Mouse (Mus musculus): Measurements from ENCODE around the gene Cox7a1. TPM values are rescaled to one million over a fixed set of nuclear protein-coding genes. Genes with fewer than 3 reads are reported as not detected.
A peak's percentile ranks its signal among the peaks of the same experiment; 100 is the strongest.

Cox7a1 gene
- 330 and 354 TPM in 2 replicates for polyA plus RNA-seq (2015; fragmentation: Nextera tagmentation; extraction: Ambion mirVana)

- no peaks in the 10 kb centered on the region for H3K27me3 ChIP-seq (replicated peaks)
- H3K27ac ChIP-seq (replicated peaks), result peak within 1 kb of the TSS; percentile 48
- ATAC-seq (ENCODE audit: extremely low read depth, insufficient number of reproducible peaks, low FRiP score, low TSS enrichment), result peak; percentile 79
- no peaks in the 10 kb centered on the region for H3K9me3 ChIP-seq
- peak within 1 kb of the TSS; percentile 81 for H3K9ac ChIP-seq
- H3K4me2 ChIP-seq, result peak within 1 kb of the TSS; percentile 69
- peaks cover 43% of the 10 kb centered on the region for H3K36me3 ChIP-seq
- peak within 1 kb of the TSS; percentile 53 for H3K4me3 ChIP-seq
- WGBS, result under 1% methylated on average over 11 of the region's 11 CpGs
- peaks cover 11% of the 10 kb centered on the region for H3K4me1 ChIP-seq
These were observed at the start of gene Cox7a1 for GRCm38 (mm10) chr7:30183879-30184289. TSS of gene Cox7a1 (plus strand) at chr7:30184144.

GRCm38 (mm10) chr7:30136826-30137225 lies 47.1 kb upstream of the Cox7a1 start:
- Histone ChIP-seq H3K27ac (replicated peaks) (no peak overlapping the region), H3K4me3 (no peak overlapping the region), H3K4me1 (no peaks in the 10 kb centered on the region), H3K9ac (no peak overlapping the region), H3K4me2 (no peak overlapping the region), H3K9me3 (peaks cover 11% of the 10 kb centered on the region; the same call in 1 of the 2 replicates), H3K36me3 (peaks cover 92% of the 10 kb centered on the region), H3K27me3 (replicated peaks) (no peaks in the 10 kb centered on the region)
- ATAC-seq (ENCODE audit: extremely low read depth, insufficient number of reproducible peaks, low FRiP score, low TSS enrichment), result no peak
- 83% methylated on average over 10 of the region's 10 CpGs for WGBS

- ATAC-seq (ENCODE audit: extremely low read depth, insufficient number of reproducible peaks, low FRiP score, low TSS enrichment), result no peak
- WGBS, result 17% methylated on average over 8 of the region's 8 CpGs
- Histone ChIP-seq H3K36me3 (peaks cover 58% of the 10 kb centered on the region), H3K27ac (replicated peaks) (peak overlapping the region; percentile 29; the same call in 1 of the 2 replicates), H3K4me1 (no peaks in the 10 kb centered on the region), H3K27me3 (replicated peaks) (no peaks in the 10 kb centered on the region), H3K4me2 (peak overlapping the region; percentile 75), H3K4me3 (peak overlapping the region; percentile 71), H3K9me3 (peaks cover 14% of the 10 kb centered on the region; the same call in 1 of the 2 replicates), H3K9ac (peak overlapping the region; percentile 89)
These were observed 40.8 kb upstream of the Cox7a1 start for GRCm38 (mm10) chr7:30143170-30143554.

- Histone ChIP-seq H3K27ac (replicated peaks) (peak overlapping the region; percentile 83), H3K36me3 (peaks cover 58% of the 10 kb centered on the region), H3K4me2 (peak overlapping the region; percentile 75), H3K4me3 (peak overlapping the region; percentile 71), H3K4me1 (no peaks in the 10 kb centered on the region), H3K9ac (peak overlapping the region; percentile 89), H3K9me3 (peaks cover 18% of the 10 kb centered on the region; the same call in 1 of the 2 replicates), H3K27me3 (replicated peaks) (no peaks in the 10 kb centered on the region)
- peak; percentile 81 for ATAC-seq (ENCODE audit: extremely low read depth, insufficient number of reproducible peaks, low FRiP score, low TSS enrichment)
- 3% methylated on average over 35 of the region's 35 CpGs for WGBS
These were observed 40.3 kb upstream of the Cox7a1 start for GRCm38 (mm10) chr7:30143555-30144209.

- peaks cover 51% of the 10 kb centered on the region for H3K9me3 ChIP-seq
- H3K27ac ChIP-seq (replicated peaks), result no peak overlapping the region
- H3K4me2 ChIP-seq, result no peak overlapping the region
- no peak overlapping the region for H3K4me3 ChIP-seq
- no peaks in the 10 kb centered on the region for H3K27me3 ChIP-seq (replicated peaks)
- no peak for ATAC-seq (ENCODE audit: extremely low read depth, insufficient number of reproducible peaks, low FRiP score, low TSS enrichment)
- H3K4me1 ChIP-seq, result no peaks in the 10 kb centered on the region
- peaks cover 65% of the 10 kb centered on the region for H3K36me3 ChIP-seq
- 90% methylated on average over 5 of the region's 5 CpGs for WGBS
- no peak overlapping the region for H3K9ac ChIP-seq
These were observed 36.9 kb upstream of the Cox7a1 start for GRCm38 (mm10) chr7:30147011-30147410.

GRCm38 (mm10) chr7:30154040-30154439 lies 29.9 kb upstream of the Cox7a1 start:
- H3K4me1 ChIP-seq, result no peaks in the 10 kb centered on the region
- WGBS, result 94% methylated on average over 1 of the region's 1 CpGs
- no peak overlapping the region for H3K9ac ChIP-seq
- H3K9me3 ChIP-seq, result peaks cover 97% of the 10 kb centered on the region
- H3K36me3 ChIP-seq, result peaks cover 98% of the 10 kb centered on the region
- no peaks in the 10 kb centered on the region for H3K27me3 ChIP-seq (replicated peaks)
- ATAC-seq (ENCODE audit: extremely low read depth, insufficient number of reproducible peaks, low FRiP score, low TSS enrichment), result no peak
- H3K4me3 ChIP-seq, result no peak overlapping the region
- H3K27ac ChIP-seq (replicated peaks), result no peak overlapping the region
- H3K4me2 ChIP-seq, result no peak overlapping the region

- H3K4me3 ChIP-seq, result no peak overlapping the region
- H3K27ac ChIP-seq (replicated peaks), result no peak overlapping the region
- H3K9me3 ChIP-seq, result peaks cover 93% of the 10 kb centered on the region
- H3K27me3 ChIP-seq (replicated peaks), result no peaks in the 10 kb centered on the region
- H3K4me1 ChIP-seq, result no peaks in the 10 kb centered on the region
- no peak overlapping the region for H3K9ac ChIP-seq
- peaks cover 97% of the 10 kb centered on the region for H3K36me3 ChIP-seq
- WGBS, result 94% methylated on average over 3 of the region's 3 CpGs
- ATAC-seq (ENCODE audit: extremely low read depth, insufficient number of reproducible peaks, low FRiP score, low TSS enrichment), result no peak
- H3K4me2 ChIP-seq, result no peak overlapping the region
These were observed 28.4 kb upstream of the Cox7a1 start for GRCm38 (mm10) chr7:30155507-30155906.

- H3K4me1 ChIP-seq, result peaks cover 13% of the 10 kb centered on the region
- 91% methylated on average over 5 of the region's 5 CpGs for WGBS
- no peaks in the 10 kb centered on the region for H3K27me3 ChIP-seq (replicated peaks)
- H3K4me2 ChIP-seq, result no peak overlapping the region
- no peak overlapping the region for H3K27ac ChIP-seq (replicated peaks)
- H3K9me3 ChIP-seq, result peaks cover 68% of the 10 kb centered on the region
- no peak for ATAC-seq (ENCODE audit: extremely low read depth, insufficient number of reproducible peaks, low FRiP score, low TSS enrichment)
- H3K4me3 ChIP-seq, result no peak overlapping the region
- peaks cover 93% of the 10 kb centered on the region for H3K36me3 ChIP-seq
- H3K9ac ChIP-seq, result no peak overlapping the region
These were observed 20.8 kb upstream of the Cox7a1 start for GRCm38 (mm10) chr7:30163113-30163512.

GRCm38 (mm10) chr7:30164745-30165144 lies 19.2 kb upstream of the Cox7a1 start:
- Histone ChIP-seq H3K9me3 (peaks cover 53% of the 10 kb centered on the region), H3K27me3 (replicated peaks) (no peaks in the 10 kb centered on the region), H3K4me3 (no peak overlapping the region), H3K9ac (no peak overlapping the region), H3K36me3 (peaks cover 76% of the 10 kb centered on the region), H3K4me2 (no peak overlapping the region), H3K4me1 (peaks cover 19% of the 10 kb centered on the region), H3K27ac (replicated peaks) (no peak overlapping the region)
- no peak for ATAC-seq (ENCODE audit: extremely low read depth, insufficient number of reproducible peaks, low FRiP score, low TSS enrichment)
- 95% methylated on average over 2 of the region's 2 CpGs for WGBS

- peak overlapping the region; percentile 69 for H3K4me3 ChIP-seq
- WGBS, result 2% methylated on average over 21 of the region's 21 CpGs
- H3K27ac ChIP-seq (replicated peaks), result peak overlapping the region; percentile 88
- peaks cover 13% of the 10 kb centered on the region; the same call in 1 of the 2 replicates for H3K9me3 ChIP-seq
- peak overlapping the region; percentile 92 for H3K9ac ChIP-seq
- H3K36me3 ChIP-seq, result peaks cover 42% of the 10 kb centered on the region
- H3K4me1 ChIP-seq, result peaks cover 28% of the 10 kb centered on the region
- no peaks in the 10 kb centered on the region for H3K27me3 ChIP-seq (replicated peaks)
- H3K4me2 ChIP-seq, result peak overlapping the region; percentile 76
- no peak for ATAC-seq (ENCODE audit: extremely low read depth, insufficient number of reproducible peaks, low FRiP score, low TSS enrichment)
These were observed 14.9 kb upstream of the Cox7a1 start for GRCm38 (mm10) chr7:30168914-30169582.

GRCm38 (mm10) chr7:30169583-30170282 lies 14.2 kb upstream of the Cox7a1 start, which contains the start of gene Zfp146:
TSS of gene Zfp146 (minus strand) at chr7:30169750.
- H3K4me2 ChIP-seq, result peak within 1 kb of the TSS; percentile 76
- peaks cover 37% of the 10 kb centered on the region for H3K36me3 ChIP-seq
- H3K27ac ChIP-seq (replicated peaks), result peak within 1 kb of the TSS; percentile 88
- peak; percentile 94 for ATAC-seq (ENCODE audit: extremely low read depth, insufficient number of reproducible peaks, low FRiP score, low TSS enrichment)
- under 1% methylated on average over 36 of the region's 36 CpGs for WGBS
- H3K9me3 ChIP-seq, result peaks cover 11% of the 10 kb centered on the region; the same call in 1 of the 2 replicates
- H3K9ac ChIP-seq, result peak within 1 kb of the TSS; percentile 92
- H3K4me3 ChIP-seq, result peak within 1 kb of the TSS; percentile 69
- peaks cover 28% of the 10 kb centered on the region for H3K4me1 ChIP-seq
- H3K27me3 ChIP-seq (replicated peaks), result no peaks in the 10 kb centered on the region
